ENCODE assay signal across 25 mouse cellular contexts in the genomic region with DNA sequence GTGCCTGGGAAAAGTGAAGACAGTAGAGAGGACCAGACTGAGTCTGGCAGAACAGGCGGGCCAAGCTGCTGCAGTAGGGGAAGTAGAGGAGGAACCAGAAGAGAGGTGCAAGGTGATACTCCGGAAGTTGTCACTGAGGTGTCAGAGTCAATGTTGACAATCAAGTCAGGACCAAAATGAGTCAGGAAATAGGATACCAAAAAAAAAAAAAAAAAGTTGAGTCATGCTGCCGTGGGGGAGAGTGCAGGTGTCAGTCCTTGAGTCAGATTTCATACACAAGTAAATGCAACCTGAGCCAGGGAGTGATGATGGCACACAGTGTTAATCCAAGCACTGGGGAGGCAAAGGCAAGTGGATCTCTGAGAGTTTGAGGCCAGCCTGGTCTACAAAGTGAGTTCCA. TPM values are rescaled to one million over a fixed set of nuclear protein-coding genes. Genes with fewer than 3 reads are reported as not detected.
DNase-seq lines count a peak whose midpoint lies in the region; ATAC-seq lines count a peak whose summit lies in the region.
"Had no signal": no experiment of that assay in that cellular context is flagged by ENCODE, and none has a peak within 500 bp of the region (broad histone marks: within the 10 kb centered on the region; RNA-seq: fewer than 3 reads in every experiment).

No protein-coding gene starts in this region.

- ATAC-seq in megakaryocyte, adult 5-6 weeks (ENCODE audit: poor library complexity, severe bottlenecking), result peak; percentile 77
- ATAC-seq in midbrain, embryonic 13.5 days, result no peak
- ATAC-seq: forebrain, embryonic 14.5 days; hindbrain, postnatal 0 days; midbrain, embryonic 15.5 days had no signal

- peak; percentile 7 for DNase-seq in urinary bladder, postnatal 14 days (ENCODE audit: low spot score)
- no peak for DNase-seq in urinary bladder, postnatal 4 days (ENCODE audit: low spot score in 2 of 2)
- peak; percentile 25 for DNase-seq in NIH3T3 (ENCODE audit: low read depth)
- DNase-seq in testis, postnatal 10 days (ENCODE audit: low spot score), result no peak
- no peak for DNase-seq in layer of hippocampus, adult 9-10 months (ENCODE audit: low spot score)
- DNase-seq: adrenal gland, postnatal 14 days; cerebellum, adult 8-10 months; gastrocnemius, adult 2 months; heart, postnatal 10 days; kidney, adult 9 months; layer of hippocampus, postnatal 36 days; right cerebral cortex, postnatal 4 days had no signal

- H3K9ac ChIP-seq in midbrain, embryonic 13.5 days (replicated peaks), result no peak overlapping the region
- H3K9ac ChIP-seq: limb, embryonic 13.5 days; midbrain, embryonic 15.5 days had no signal

- H3K36me3 ChIP-seq in midbrain, embryonic 13.5 days, result no peaks in the 10 kb centered on the region
- H3K36me3 ChIP-seq: G1E; limb, embryonic 13.5 days; midbrain, embryonic 15.5 days had no signal

- no peaks in the 10 kb centered on the region for H3K4me1 ChIP-seq in midbrain, embryonic 13.5 days (replicated peaks)
- H3K4me1 ChIP-seq: limb, embryonic 13.5 days; midbrain, embryonic 15.5 days had no signal

- H3K4me3 ChIP-seq in midbrain, embryonic 13.5 days (replicated peaks), result no peak overlapping the region
- H3K4me3 ChIP-seq: gastrocnemius, adult 2 months; limb, embryonic 13.5 days; midbrain, embryonic 15.5 days had no signal

- WGBS in midbrain, embryonic 13.5 days, result 82% methylated on average over 3 of the region's 3 CpGs

- no peaks in the 10 kb centered on the region for H3K27me3 ChIP-seq in midbrain, embryonic 13.5 days
- H3K27me3 ChIP-seq: limb, embryonic 13.5 days; midbrain, embryonic 15.5 days had no signal

- no peak overlapping the region for H3K4me2 ChIP-seq in midbrain, embryonic 13.5 days (replicated peaks)
- H3K4me2 ChIP-seq: limb, embryonic 13.5 days; midbrain, embryonic 15.5 days had no signal

- no peak overlapping the region for H3K27ac ChIP-seq in midbrain, embryonic 13.5 days
- H3K27ac ChIP-seq: gastrocnemius, adult 2 months; hindbrain, postnatal 0 days; limb, embryonic 13.5 days; macrophage; midbrain, embryonic 15.5 days had no signal

- no peaks in the 10 kb centered on the region for H3K9me3 ChIP-seq in midbrain, embryonic 13.5 days
- H3K9me3 ChIP-seq: G1E; limb, embryonic 13.5 days; midbrain, embryonic 15.5 days had no signal

RNA-seq across cellular contexts. Expression of a gene that starts 12.9 kb away (rescaled TPM):
- total RNA-seq in megakaryocyte, adult 5-6 weeks (2015), result 187 and 200 TPM in 2 replicates
- total RNA-seq in megakaryocyte, adult 5-6 weeks (2017), result 105 and 107 TPM in 2 replicates
- 16.0 and 21.8 TPM in 2 replicates for polyA plus RNA-seq in midbrain, embryonic 13.5 days (2015; fragmentation: Nextera tagmentation; extraction: Ambion mirVana)

RNA-seq across cellular contexts. Expression of a gene that starts 40.8 kb away (rescaled TPM):
- not detected in 2 replicates for total RNA-seq in megakaryocyte, adult 5-6 weeks (2015)
- not detected in 2 replicates for total RNA-seq in megakaryocyte, adult 5-6 weeks (2017)
- not detected in 2 replicates for polyA plus RNA-seq in midbrain, embryonic 13.5 days (2015; fragmentation: Nextera tagmentation; extraction: Ambion mirVana)
- total RNA-seq: adrenal gland, postnatal 14 days; G1E; gastrocnemius, adult 2 months; heart, postnatal 10 days; hindbrain, postnatal 0 days; layer of hippocampus, postnatal 36 days had no signal
- polyA plus RNA-seq: cortical plate, adult 2 months; forebrain, embryonic 14.5 days; hindbrain, postnatal 0 days; large intestine, adult 2 months; limb, embryonic 13.5 days; liver, embryonic 16.5 days; macrophage; midbrain, embryonic 15.5 days; neural tube, embryonic 14.5 days; stomach, embryonic 16.5 days had no signal

RNA-seq across cellular contexts. Expression of a gene that starts 52.8 kb away (rescaled TPM):
- total RNA-seq in megakaryocyte, adult 5-6 weeks (2015), result 6.5 and 8.8 TPM in 2 replicates
- 2.5 and 6.2 TPM in 2 replicates for total RNA-seq in megakaryocyte, adult 5-6 weeks (2017)
- polyA plus RNA-seq in midbrain, embryonic 13.5 days (2015; fragmentation: Nextera tagmentation; extraction: Ambion mirVana), result 36.4 and 37.4 TPM in 2 replicates

RNA-seq across cellular contexts. Expression of a gene that starts 53.0 kb away (rescaled TPM):
- total RNA-seq in megakaryocyte, adult 5-6 weeks (2015), result 73.9 and 85.6 TPM in 2 replicates
- total RNA-seq in megakaryocyte, adult 5-6 weeks (2017), result 136 and 142 TPM in 2 replicates
- polyA plus RNA-seq in midbrain, embryonic 13.5 days (2015; fragmentation: Nextera tagmentation; extraction: Ambion mirVana), result 171 and 195 TPM in 2 replicates

Comparison
In these comparisons a context has a peak if more than half of its experiments do, and no peak if none do; other contexts are left out.
1. DNase-seq: peak in urinary bladder, postnatal 14 days (single experiment) and NIH3T3 (single experiment); none in urinary bladder, postnatal 4 days (0 of 2), testis, postnatal 10 days (single experiment) and layer of hippocampus, adult 9-10 months (single experiment).